In the genomic region with DNA sequence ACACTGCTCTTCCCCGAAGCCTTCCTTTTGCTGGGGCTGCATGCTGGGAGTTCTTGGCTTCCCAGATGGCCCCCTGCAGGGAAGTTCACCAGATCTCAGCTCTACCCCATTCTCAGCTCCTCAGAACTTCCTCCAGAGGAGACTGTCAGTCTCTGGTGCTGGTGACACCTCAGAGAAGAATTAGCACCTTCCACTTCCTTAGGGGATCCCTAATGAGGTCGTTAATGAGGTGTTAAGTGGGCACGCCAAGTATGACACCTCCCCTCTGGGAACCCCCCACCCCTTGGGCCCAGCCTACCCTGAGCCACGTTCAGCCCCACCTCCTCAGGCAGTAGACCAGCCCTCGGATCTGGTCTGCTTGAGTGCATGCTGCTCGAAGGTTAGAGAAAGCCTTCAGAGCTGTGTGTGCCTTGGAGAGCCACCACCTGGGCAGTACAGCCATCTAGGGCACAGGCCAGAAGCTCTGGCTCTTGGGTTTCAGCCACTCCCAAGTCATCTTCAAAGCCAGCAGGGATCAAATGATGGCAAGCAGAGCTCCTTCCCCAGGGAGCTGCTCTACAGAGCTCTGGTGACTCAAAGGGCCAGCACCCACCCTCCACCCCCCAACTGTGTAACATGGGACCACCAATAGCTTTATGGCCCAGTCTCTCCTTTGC, we compare ENCODE assay signal across 12 mouse cellular contexts. TPM values are rescaled to one million over a fixed set of nuclear protein-coding genes. Genes with fewer than 3 reads are reported as not detected.
DNase-seq lines count a peak whose midpoint lies in the region; ATAC-seq and TF ChIP-seq lines count a peak whose summit lies in the region.
"Had no signal": no experiment of that assay in that cellular context is flagged by ENCODE, and none has a peak within 500 bp of the region (broad histone marks: within the 10 kb centered on the region; RNA-seq: fewer than 3 reads in every experiment).

No protein-coding gene starts in this region.

- in situ Hi-C loops in CH12.LX (cut with MboI; ENCODE audit: low pct_ligation_motif_present, low pct_unique_long_range_greater_than_20kb, low sequenced_read_pairs) = no loop called here

- peak overlapping the region; percentile 55 for H3K27ac ChIP-seq in kidney, adult 2 months (ENCODE audit: insufficient read depth, low read depth, low read length)
- H3K27ac ChIP-seq in CH12.LX (ENCODE audit: insufficient read depth, low read depth) = no peak overlapping the region
- H3K27ac ChIP-seq in brown adipose tissue, adult 24 weeks (replicated peaks; ENCODE audit: low read depth, low read length) = 0 out of 2 replicates have a peak overlapping the region, but pooled peaks have one; percentile 13
- no peak overlapping the region for H3K27ac ChIP-seq in limb, embryonic 15.5 days
- H3K27ac ChIP-seq: embryonic facial prominence, embryonic 12.5 days; midbrain, embryonic 12.5 days had no signal

- H3K9ac ChIP-seq in CH12.LX (ENCODE audit: insufficient read depth, low read depth) = no peak overlapping the region
- no peak overlapping the region for H3K9ac ChIP-seq in limb, embryonic 15.5 days
- H3K9ac ChIP-seq: embryonic facial prominence, embryonic 12.5 days; midbrain, embryonic 12.5 days had no signal

- H3K79me2 ChIP-seq in CH12.LX (replicated peaks; ENCODE audit: control insufficient read depth, extremely low read depth, insufficient read depth, poor library complexity, severe bottlenecking) = no peaks in the 10 kb centered on the region

- no peak overlapping the region; the same call in 1 of the 2 replicates for H3K4me2 ChIP-seq in CH12.LX (ENCODE audit: insufficient read depth, low read depth, poor library complexity, severe bottlenecking)
- H3K4me2 ChIP-seq in limb, embryonic 15.5 days = no peak overlapping the region
- H3K4me2 ChIP-seq: embryonic facial prominence, embryonic 12.5 days; midbrain, embryonic 12.5 days had no signal

- H3K9me3 ChIP-seq in CH12.LX (replicated peaks; ENCODE audit: low read length) = no peaks in the 10 kb centered on the region
- no peaks in the 10 kb centered on the region for H3K9me3 ChIP-seq in limb, embryonic 15.5 days
- H3K9me3 ChIP-seq: embryonic facial prominence, embryonic 12.5 days; midbrain, embryonic 12.5 days had no signal

- no peaks in the 10 kb centered on the region for H3K36me3 ChIP-seq in kidney, adult 2 months (ENCODE audit: control insufficient read depth, insufficient read depth, low read length)
- H3K36me3 ChIP-seq in CH12.LX (replicated peaks in 1 of 2; ENCODE audit: control insufficient read depth in 1 of 2, insufficient read depth in 1 of 2, low read length in 1 of 2) = no peaks in the 10 kb centered on the region
- no peaks in the 10 kb centered on the region for H3K36me3 ChIP-seq in limb, embryonic 15.5 days
- H3K36me3 ChIP-seq: embryonic facial prominence, embryonic 12.5 days; midbrain, embryonic 12.5 days had no signal

- no peak for TF ChIP-seq CTCF in kidney, adult 2 months (conservative IDR thresholded peaks at IDR 0.05; ENCODE audit: insufficient read depth, insufficient read length, low read depth, low read length)
- TF ChIP-seq CTCF in CH12.LX (conservative IDR thresholded peaks at IDR 0.05 in 1 of 2, IDR thresholded peaks at IDR 0.05 in 1 of 2; ENCODE audit: low read depth in 2 of 2, low read length in 2 of 2) = no peak

- no peak for TF ChIP-seq EP300 in CH12.LX (IDR thresholded peaks at IDR 0.05; ENCODE audit: low read length)

- no peaks in the 10 kb centered on the region for H3K27me3 ChIP-seq in kidney, adult 2 months (replicated peaks; ENCODE audit: control insufficient read depth, insufficient read depth, low read length)
- H3K27me3 ChIP-seq in CH12.LX (replicated peaks) = peaks cover 27% of the 10 kb centered on the region
- peaks cover 5% of the 10 kb centered on the region; the same call in 1 of the 2 replicates for H3K27me3 ChIP-seq in limb, embryonic 15.5 days

- TF ChIP-seq POLR2A in kidney, adult 2 months (IDR thresholded peaks at IDR 0.05; ENCODE audit: low read depth, low read length) = no peak
- TF ChIP-seq POLR2A in CH12.LX (IDR thresholded peaks at IDR 0.05; ENCODE audit: low read depth, low read length) = no peak

- H3K4me3 ChIP-seq in kidney, adult 2 months (ENCODE audit: insufficient read depth, low read depth, low read length) = no peak overlapping the region
- H3K4me3 ChIP-seq in CH12.LX (replicated peaks in 1 of 3; ENCODE audit: low read depth in 2 of 3, low read length in 2 of 3, poor library complexity in 1 of 3) = no peak overlapping the region
- H3K4me3 ChIP-seq in brown adipose tissue, adult 24 weeks (ENCODE audit: insufficient read depth, low read depth, low read length) = no peak overlapping the region
- no peak overlapping the region for H3K4me3 ChIP-seq in limb, embryonic 15.5 days
- H3K4me3 ChIP-seq: embryonic facial prominence, embryonic 12.5 days; midbrain, embryonic 12.5 days had no signal

- no peak for TF ChIP-seq RAD21 in CH12.LX (IDR thresholded peaks at IDR 0.05; ENCODE audit: low read depth, low read length)

- peaks cover 11% of the 10 kb centered on the region for H3K4me1 ChIP-seq in kidney, adult 2 months (ENCODE audit: control insufficient read depth, insufficient read depth, low read length)
- peaks cover 35 to 71% of the 10 kb centered on the region in 2 experiments for H3K4me1 ChIP-seq in CH12.LX (ENCODE audit: control insufficient read depth in 1 of 2, insufficient read depth in 2 of 2)
- peaks cover 39% of the 10 kb centered on the region for H3K4me1 ChIP-seq in brown adipose tissue, adult 24 weeks (ENCODE audit: control insufficient read depth, insufficient read depth, insufficient read length, low read length)
- H3K4me1 ChIP-seq in limb, embryonic 15.5 days = peaks cover 29% of the 10 kb centered on the region

- dilution Hi-C loops in CH12.LX (cut with MboI; ENCODE audit: extremely low pct_ligation_motif_present, extremely low pct_unique_long_range_greater_than_20kb, low sequenced_read_pairs) = no loop called here

- no peak for DNase-seq in kidney, adult 2 months
- DNase-seq in kidney, postnatal 36 days = no peak
- peak; percentile 77 for DNase-seq in CH12.LX (ENCODE audit: extremely low read depth)
- DNase-seq in cerebellum, adult 11 months = no peak
- DNase-seq in urinary bladder, postnatal 25 days (ENCODE audit: low spot score) = no peak
- DNase-seq: liver; thymus, postnatal 36 days had no signal

- ATAC-seq in limb, embryonic 15.5 days (ENCODE audit: insufficient number of reproducible peaks, low FRiP score, low TSS enrichment, low read depth) = peak; percentile 47; the same call in 1 of the 2 replicates
- ATAC-seq in megakaryocyte progenitor cell, adult 5-6 weeks (replicated peaks; ENCODE audit: poor library complexity) = no peak

- WGBS in kidney, adult 2 months = 49% methylated on average over 6 of the region's 6 CpGs
- WGBS in limb, embryonic 15.5 days = 11% methylated on average over 6 of the region's 6 CpGs

TF ChIP-seq in CH12.LX, 34 proteins besides CTCF, POLR2A, EP300 and RAD21:
- TF ChIP-seq USF2 (conservative IDR thresholded peaks at IDR 0.05; ENCODE audit: low read depth, low read length) (no peak), ELF1 (IDR thresholded peaks at IDR 0.05; ENCODE audit: low read depth, low read length) (peak; percentile 28; the same call in 1 of the 2 replicates)

RNA-seq across cellular contexts. Expression of a gene that starts 25.9 kb away (rescaled TPM):
- 7.0 and 8.2 TPM in 2 replicates for polyA plus RNA-seq in kidney, adult 2 months (2012; rRNA removed)
- total RNA-seq in CH12.LX (2012; rRNA removed) (0.21 and 0.55 TPM in 2 replicates), CH12.LX (2014; rRNA removed) (not detected in 2 replicates)
- polyA plus RNA-seq in CH12.LX (2012; ENCODE audit: insufficient read length, low read depth) = 0.12 and 0.21 TPM in 2 replicates
- polyA plus RNA-seq in brown adipose tissue, adult 24 weeks (2012; ENCODE audit: insufficient read depth, insufficient read length, missing spikeins) = 11.9 and 14.2 TPM in 2 replicates
- polyA plus RNA-seq in limb, embryonic 15.5 days (2015; fragmentation: Nextera tagmentation; extraction: Ambion mirVana) = 3.1 and 3.3 TPM in 2 replicates
- 0.02 TPM in 1 of 2 replicates, not detected in the other for total RNA-seq in megakaryocyte progenitor cell, adult 5-6 weeks (2015)
- 0.17 and 1.4 TPM in 2 replicates for total RNA-seq in megakaryocyte progenitor cell, adult 5-6 weeks (2017)

RNA-seq across cellular contexts. Expression of a gene that starts 38.2 kb away (rescaled TPM):
- polyA plus RNA-seq in kidney, adult 2 months (2012; rRNA removed) = 18.8 and 24.5 TPM in 2 replicates
- 0.04 and 0.13 TPM in 2 replicates for total RNA-seq in CH12.LX (2012; rRNA removed)
- total RNA-seq in CH12.LX (2014; rRNA removed) = not detected in 2 replicates
- 0.10 and 0.11 TPM in 2 replicates for polyA plus RNA-seq in CH12.LX (2012; ENCODE audit: insufficient read length, low read depth)
- 0.44 and 0.50 TPM in 2 replicates for polyA plus RNA-seq in brown adipose tissue, adult 24 weeks (2012; ENCODE audit: insufficient read depth, insufficient read length, missing spikeins)
- 0.55 and 0.60 TPM in 2 replicates for polyA plus RNA-seq in limb, embryonic 15.5 days (2015; fragmentation: Nextera tagmentation; extraction: Ambion mirVana)
- not detected in 2 replicates for total RNA-seq in megakaryocyte progenitor cell, adult 5-6 weeks (2015)
- not detected in 2 replicates for total RNA-seq in megakaryocyte progenitor cell, adult 5-6 weeks (2017)

Comparison
In these comparisons a context has a peak if more than half of its experiments do, and no peak if none do; other contexts are left out.
1. H3K27ac ChIP-seq: peak in kidney, adult 2 months (single experiment) and brown adipose tissue, adult 24 weeks (single experiment); none in CH12.LX (single experiment) and limb, embryonic 15.5 days (single experiment).
2. RNA of a gene that starts 38.2 kb away (polyA plus RNA-seq): 18.8 to 24.5 TPM in kidney, adult 2 months; 0.55 to 0.60 TPM in limb, embryonic 15.5 days, 0.44 to 0.50 TPM in brown adipose tissue, adult 24 weeks and 0.10 to 0.11 TPM in CH12.LX; every median in the first group is over 10 times any median in the second.